Mouse (Mus musculus) forebrain, embryonic 16.5 days (tissue): Measurements from ENCODE around the gene Fnip1. TPM values are rescaled to one million over a fixed set of nuclear protein-coding genes. Genes with fewer than 3 reads are reported as not detected.

Source experiments
- ATAC-seq: fragments of 200-750 bp; cut with Nextera tagmentation; 2 replicates; pipeline ENCODE4 v1.8.0; 2017; ENCODE audit warnings: mild to moderate bottlenecking, moderate library complexity
- H3K27ac ChIP-seq: fragments of 300-500 bp; sonication (generic); 2 replicates; pipeline ENCODE4 v1.5.1; 2014; ENCODE audit warnings: low read length, control low read depth
- H3K27me3 ChIP-seq: fragments of 300-500 bp; sonication (generic); replicated peaks from 2 replicates; pipeline ENCODE4 v1.6.1; 2014; ENCODE audit warnings: low read length; ENCODE audit not compliant: control insufficient read depth, insufficient read depth
- H3K36me3 ChIP-seq: fragments of 300-500 bp; sonication (generic); 2 replicates; pipeline ENCODE4 v1.6.1; 2014; ENCODE audit not compliant: control insufficient read depth, insufficient read depth
- H3K4me1 ChIP-seq: fragments of 300-500 bp; sonication (generic); replicated peaks from 2 replicates; pipeline ENCODE4 v1.6.1; 2014; ENCODE audit warnings: low read length; ENCODE audit not compliant: control insufficient read depth, insufficient read depth
- H3K4me2 ChIP-seq: fragments of 300-500 bp; sonication (generic); 2 replicates; pipeline ENCODE4 v1.6.1; 2014; ENCODE audit warnings: mild to moderate bottlenecking, low read length, control low read depth
- H3K4me3 ChIP-seq: fragments of 300-500 bp; sonication (generic); replicated peaks from 2 replicates; pipeline ENCODE4 v1.5.1; 2014; ENCODE audit warnings: mild to moderate bottlenecking, low read length, control low read depth
- H3K9ac ChIP-seq: fragments of 300-500 bp; sonication (generic); replicated peaks from 2 replicates; pipeline ENCODE4 v1.6.1; 2014; ENCODE audit warnings: low read depth, low read length, control low read depth
- H3K9me3 ChIP-seq: fragments of 300-500 bp; sonication (generic); 2 replicates; pipeline ENCODE4 v1.6.1; 2016; ENCODE audit warnings: low read length; ENCODE audit not compliant: control insufficient read depth
- WGBS: fragments of 180-500 bp; shearing (Covaris S2); extraction: QIAGEN DNeasy Blood & Tissue Kit; methylation state at CpG from one replicate; pipeline ENCODE4 v1.1.7; 2014; 5-methylcytosine and 5-hydroxymethylcytosine counted together
- polyA plus RNA-seq: library from polyadenylated mRNA; unstranded; fragments of >200 nt; fragmentation: Nextera tagmentation; extraction: Ambion mirVana; gene quantifications from 2 replicates; pipeline ENCODE4 v1.2.1, GENCODE M21; 2015

Fnip1 gene
- polyA plus RNA-seq, 1 experiment from 2014 or later, result 12.9 TPM

DNA sequence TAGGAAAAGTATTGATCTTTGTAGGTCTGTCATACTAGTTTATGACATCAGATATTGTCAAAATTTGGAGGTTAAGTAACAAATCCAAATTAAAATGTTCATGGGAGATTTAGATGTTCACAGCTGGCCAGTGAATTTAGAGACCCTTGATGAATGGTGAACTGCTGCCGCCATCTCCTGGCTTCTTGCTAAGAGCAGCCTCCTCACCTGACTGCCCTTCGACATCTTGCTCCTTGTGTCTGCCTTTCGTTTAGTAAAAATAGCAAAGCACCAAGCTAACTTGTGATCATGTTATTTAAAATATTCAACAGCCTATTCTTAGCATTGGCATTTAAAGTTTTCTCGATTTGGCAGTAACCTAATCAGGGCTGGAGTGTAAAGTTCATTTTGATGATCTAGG is 15.0 kb upstream of the Fnip1 start:
- no peak for ATAC-seq

DNA sequence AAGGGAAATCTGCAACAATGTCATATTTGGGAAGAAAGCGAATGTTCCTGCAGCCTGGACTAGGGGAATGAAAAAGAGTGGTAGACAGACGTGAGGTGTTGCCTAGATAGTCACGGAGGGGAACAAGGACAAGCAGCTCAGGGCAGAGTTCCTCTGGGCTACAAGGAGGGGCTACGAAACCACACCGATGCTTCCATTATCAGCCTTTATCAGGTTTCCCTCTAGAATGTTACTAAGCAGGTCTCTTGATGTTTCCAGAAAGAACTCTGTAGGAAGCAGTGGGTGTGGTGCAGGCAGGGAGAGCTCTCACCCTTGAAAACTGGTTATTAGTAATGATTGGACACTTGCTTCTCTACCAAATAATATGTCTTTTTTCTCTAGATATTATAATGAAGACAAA is 11.7 kb upstream of the Fnip1 start:
- WGBS, result 87% methylated on average over 5 of the region's 5 CpGs
- H3K9me3 ChIP-seq, result no peaks in the 10 kb centered on the region
- no peaks in the 10 kb centered on the region for H3K4me1 ChIP-seq
- no peak overlapping the region for H3K4me3 ChIP-seq
- H3K27ac ChIP-seq, result no peak overlapping the region
- H3K36me3 ChIP-seq, result no peaks in the 10 kb centered on the region
- no peak overlapping the region for H3K9ac ChIP-seq
- H3K4me2 ChIP-seq, result no peak overlapping the region
- H3K27me3 ChIP-seq, result no peaks in the 10 kb centered on the region
- no peak for ATAC-seq

More for the DNA sequence above, 15.0 kb upstream of the Fnip1 start:
- WGBS, result 88% methylated on average over 4 of the region's 4 CpGs
- H3K27ac ChIP-seq, result no peak overlapping the region
- H3K36me3 ChIP-seq, result no peaks in the 10 kb centered on the region
- H3K4me3 ChIP-seq, result no peak overlapping the region
- H3K4me2 ChIP-seq, result no peak overlapping the region
- no peaks in the 10 kb centered on the region for H3K27me3 ChIP-seq
- H3K9me3 ChIP-seq, result no peaks in the 10 kb centered on the region
- no peak overlapping the region for H3K9ac ChIP-seq
- H3K4me1 ChIP-seq, result no peaks in the 10 kb centered on the region

GRCm38 (mm10) chr11:54427138-54427537 is 10.9 kb upstream of the Fnip1 start:
- Histone ChIP-seq H3K4me2 (no peak overlapping the region), H3K4me1 (no peaks in the 10 kb centered on the region), H3K9me3 (no peaks in the 10 kb centered on the region), H3K9ac (no peak overlapping the region), H3K27me3 (no peaks in the 10 kb centered on the region), H3K4me3 (no peak overlapping the region), H3K27ac (no peak overlapping the region), H3K36me3 (no peaks in the 10 kb centered on the region)
- ATAC-seq, result no peak
- 67% methylated on average over 2 of the region's 2 CpGs for WGBS

DNA sequence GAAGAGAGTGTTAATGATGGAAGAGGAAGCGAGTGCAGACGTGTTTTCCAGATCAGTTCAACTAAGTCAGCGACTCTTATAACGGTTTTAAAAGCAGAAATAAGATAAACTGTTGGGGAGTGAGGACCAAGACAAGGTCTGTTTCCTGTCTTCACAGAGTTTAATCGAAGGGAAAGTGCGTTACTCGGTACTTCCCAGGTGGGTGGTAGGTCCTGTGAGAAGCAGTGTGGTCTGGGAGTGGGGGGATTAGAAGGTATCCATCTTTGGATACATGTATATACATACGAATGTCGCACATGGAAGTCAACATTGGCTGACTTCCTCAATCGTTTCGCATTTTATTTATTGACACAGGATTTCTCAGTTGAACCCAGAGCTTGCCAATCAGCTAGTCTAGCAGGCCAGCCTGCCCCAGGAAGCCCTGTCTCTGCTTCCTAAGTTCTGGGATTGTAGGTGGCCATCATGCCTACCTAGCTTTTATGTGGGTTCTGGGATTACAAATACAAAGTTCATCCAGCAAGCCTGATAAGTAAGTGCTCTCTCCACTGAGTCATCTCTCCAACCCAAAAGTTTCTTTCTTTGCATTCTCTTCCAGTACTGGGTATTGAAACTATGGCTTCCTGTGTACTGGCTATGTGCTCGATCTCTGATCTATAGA is 10.2 kb upstream of the Fnip1 start:
- H3K4me3 ChIP-seq, result no peak overlapping the region
- no peaks in the 10 kb centered on the region for H3K27me3 ChIP-seq
- no peak overlapping the region for H3K4me2 ChIP-seq
- H3K36me3 ChIP-seq, result no peaks in the 10 kb centered on the region
- WGBS, result 85% methylated on average over 12 of the region's 12 CpGs
- no peak for ATAC-seq
- no peaks in the 10 kb centered on the region for H3K9me3 ChIP-seq
- H3K4me1 ChIP-seq, result no peaks in the 10 kb centered on the region
- no peak overlapping the region for H3K9ac ChIP-seq
- no peak overlapping the region for H3K27ac ChIP-seq

DNA sequence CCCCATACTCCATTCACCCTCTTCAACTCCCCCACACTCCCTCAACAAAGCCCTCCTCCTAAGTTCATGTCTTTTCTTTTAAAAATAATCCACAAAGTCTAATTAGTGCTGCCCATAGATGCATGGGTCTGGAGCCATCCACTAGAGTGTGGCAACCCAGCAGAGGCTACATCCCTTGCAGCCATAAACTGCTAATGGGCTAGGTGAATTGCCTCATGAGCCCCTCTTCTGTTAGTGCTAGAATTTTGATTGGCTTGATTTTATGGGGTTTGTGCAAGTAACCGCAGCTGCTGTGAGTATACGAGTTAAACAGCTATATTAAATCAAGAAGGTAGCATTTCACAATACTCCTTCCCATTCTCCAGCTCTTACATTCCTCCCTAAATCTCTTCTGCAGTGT is 8.8 kb upstream of the Fnip1 start:
- Histone ChIP-seq H3K9me3 (no peaks in the 10 kb centered on the region), H3K9ac (no peak overlapping the region), H3K36me3 (no peaks in the 10 kb centered on the region), H3K4me1 (no peaks in the 10 kb centered on the region), H3K4me3 (no peak overlapping the region), H3K27ac (no peak overlapping the region), H3K27me3 (no peaks in the 10 kb centered on the region), H3K4me2 (no peak overlapping the region)
- ATAC-seq, result no peak
- 85% methylated on average over 2 of the region's 2 CpGs for WGBS

DNA sequence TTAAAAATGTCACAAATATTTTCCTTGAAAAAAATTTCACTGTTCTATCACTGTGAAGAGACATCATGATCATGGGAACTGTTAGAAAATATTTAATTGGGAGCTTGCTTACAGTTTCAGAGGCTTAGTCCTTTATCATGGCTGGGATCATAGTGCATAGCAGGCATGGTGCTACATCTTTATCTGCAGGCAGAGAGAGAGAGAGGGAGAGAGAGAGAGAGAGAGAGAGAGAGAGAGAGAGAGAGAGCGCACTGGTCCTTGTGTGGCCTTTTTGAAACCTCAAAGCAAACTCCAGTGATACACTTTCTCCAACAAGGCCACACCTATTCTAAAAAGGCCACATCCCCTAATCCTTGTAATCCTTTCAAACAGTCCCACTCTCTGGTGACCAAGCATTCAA is 2.2 kb upstream of the Fnip1 start:
- Histone ChIP-seq H3K9me3 (no peaks in the 10 kb centered on the region), H3K4me1 (peaks cover 17% of the 10 kb centered on the region), H3K4me3 (no peak overlapping the region), H3K4me2 (no peak overlapping the region), H3K36me3 (no peaks in the 10 kb centered on the region), H3K27me3 (no peaks in the 10 kb centered on the region), H3K27ac (no peak overlapping the region), H3K9ac (no peak overlapping the region)
- WGBS, result 80% methylated on average over 1 of the region's 1 CpGs
- ATAC-seq, result no peak

DNA sequence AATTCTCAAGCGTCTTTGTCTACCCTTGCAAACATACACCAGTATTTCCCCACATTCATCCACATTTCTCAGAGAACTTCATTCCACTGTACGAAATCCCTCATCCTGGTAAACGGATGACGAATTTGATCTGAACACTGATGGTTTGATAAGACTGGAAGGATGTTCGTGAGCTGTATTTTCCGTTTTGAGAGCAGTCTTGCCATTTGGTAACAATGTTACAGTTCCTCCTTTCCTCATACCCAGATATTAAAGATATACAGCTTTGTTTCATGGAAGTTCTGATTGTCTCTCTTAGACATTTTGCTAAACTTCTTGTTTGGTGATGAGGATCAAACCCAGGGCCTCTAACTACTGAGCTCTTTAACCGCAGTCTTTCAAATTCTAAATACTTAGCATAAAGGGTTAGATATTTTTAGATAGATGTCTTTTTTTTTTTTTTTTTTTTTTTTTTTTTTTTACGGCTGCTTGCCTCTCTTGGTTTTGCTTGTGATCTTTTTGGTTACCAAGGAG is 633 bp upstream of the Fnip1 start:
- Histone ChIP-seq H3K27ac (peak overlapping the region; percentile 73), H3K9me3 (no peaks in the 10 kb centered on the region), H3K27me3 (no peaks in the 10 kb centered on the region), H3K4me3 (peak overlapping the region; percentile 83), H3K4me2 (peak overlapping the region; percentile 46), H3K36me3 (no peaks in the 10 kb centered on the region), H3K4me1 (peaks cover 17% of the 10 kb centered on the region), H3K9ac (peak overlapping the region; percentile 68)
- 58% methylated on average over 8 of the region's 8 CpGs for WGBS
- no peak for ATAC-seq

DNA sequence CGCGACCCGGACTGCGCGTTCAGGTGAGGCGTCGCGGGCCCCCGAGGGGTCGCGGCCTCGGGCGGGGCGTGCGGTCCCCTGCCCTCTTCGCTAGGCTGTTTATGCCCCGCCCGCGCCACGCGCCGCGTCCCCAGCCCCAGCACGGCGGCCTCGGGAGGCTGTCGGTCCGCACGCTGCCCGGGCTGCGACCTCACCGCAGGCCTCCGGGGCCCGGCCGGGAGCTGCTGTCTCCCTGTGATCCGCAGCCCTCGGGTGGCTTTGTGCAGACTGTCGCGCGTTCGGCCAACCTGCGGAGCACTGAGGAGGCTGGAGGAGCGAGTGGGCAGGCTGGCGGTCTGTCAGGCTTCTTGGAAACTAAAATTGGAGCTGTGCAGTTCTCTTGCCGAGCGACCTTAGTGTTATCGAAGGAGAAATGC is 375 bp downstream of the Fnip1 start:
- Histone ChIP-seq H3K4me2 (peak overlapping the region; percentile 78), H3K27ac (peak overlapping the region; percentile 78), H3K9ac (peak overlapping the region; percentile 88), H3K9me3 (no peaks in the 10 kb centered on the region), H3K4me1 (peaks cover 17% of the 10 kb centered on the region), H3K27me3 (no peaks in the 10 kb centered on the region), H3K4me3 (peak overlapping the region; percentile 83), H3K36me3 (no peaks in the 10 kb centered on the region)
- under 1% methylated on average over 47 of the region's 47 CpGs for WGBS
- peak; percentile 72 for ATAC-seq

DNA sequence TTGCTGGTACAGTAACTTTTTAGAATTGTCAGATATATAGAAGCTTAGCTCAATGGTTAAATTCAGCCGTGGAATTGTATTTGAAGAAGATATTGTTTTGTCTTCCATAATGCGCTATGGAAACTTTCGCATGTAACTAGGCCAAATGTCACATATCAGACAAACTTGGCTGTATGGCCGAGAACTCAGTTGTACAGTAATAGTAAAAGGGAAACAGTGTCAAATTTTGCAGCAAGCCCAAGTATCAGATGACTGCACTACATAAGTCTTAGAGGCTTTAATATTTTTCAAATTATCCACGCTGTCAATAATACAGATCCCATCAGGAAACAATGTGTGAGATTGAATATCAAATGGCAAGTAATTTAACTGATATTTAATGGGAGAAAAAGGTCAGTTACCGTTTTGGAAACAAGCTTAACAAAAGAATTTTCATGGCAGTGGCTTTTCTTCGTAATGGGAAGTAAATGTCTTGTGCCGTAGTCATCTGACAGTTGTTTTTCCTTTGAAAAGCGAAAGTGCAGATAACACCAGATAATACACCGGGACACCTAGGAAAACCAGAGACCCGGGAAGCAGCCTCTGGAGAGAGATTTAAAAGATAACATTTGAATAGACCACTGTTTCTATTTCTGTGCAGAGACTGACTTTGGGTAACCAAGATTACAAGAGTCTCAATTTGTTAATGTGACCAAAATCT is 1.1 kb downstream of the Fnip1 start:
- 40% methylated on average over 11 of the region's 11 CpGs for WGBS
- Histone ChIP-seq H3K36me3 (no peaks in the 10 kb centered on the region), H3K4me2 (peak overlapping the region; percentile 78), H3K9me3 (no peaks in the 10 kb centered on the region), H3K9ac (peak overlapping the region; percentile 88), H3K27me3 (no peaks in the 10 kb centered on the region), H3K4me3 (peak overlapping the region; percentile 83), H3K4me1 (peaks cover 17% of the 10 kb centered on the region), H3K27ac (no peak overlapping the region)
- ATAC-seq, result no peak
